Mouse (Mus musculus) left cerebral cortex, postnatal 10 days (tissue): Measurements from ENCODE around the gene Zfp185. TPM values are rescaled to one million over a fixed set of nuclear protein-coding genes. Genes with fewer than 3 reads are reported as not detected.
"Not testable (repeated sequence)": the region's sequence is repeated elsewhere in the genome, so short reads cannot be mapped to it uniquely, and the experiment has no call there.

Source experiments
- DNase-seq, 2 experiments: peaks; one replicate each; pipeline ENCODE4 v3.0.0; 2021 to 2022; ENCODE audit warnings: low spot score in 2 of 2, mixed read lengths in 1 of 2; ENCODE audit errors: extremely low spot score in 1 of 2
- intact Hi-C: fragments of 180-260 bp; cut with DNase I; formaldehyde crosslinking; loops from one replicate; pipeline ENCODE4 v1.15.1; 2025
- microRNA-seq: library from miRNA; unstranded; fragments of <30 nt; microRNA quantifications from one replicate; pipeline ENCODE4 v1.2.0, GENCODE M21; 2022
- total RNA-seq, 2 experiments: library from RNA; stranded (reverse); gene quantifications; 2 replicates each; pipeline ENCODE4 v1.2.3; 2021

Zfp185 gene
- total RNA-seq, 2 experiments from 2014 or later = 0.90 to 1.0 TPM

- DNase-seq = no peak
- intact Hi-C loops = no loop called here
Measured at GRCm38 (mm10) chrX:73039666-73040065, 52.5 kb downstream of the Zfp185 start.

- DNase-seq = peak; percentile 91 to 92
- intact Hi-C loops = no loop called here
Measured at GRCm38 (mm10) chrX:73053860-73054563, 66.9 kb downstream of the Zfp185 start.

- intact Hi-C loops = loop anchor here (5.0 to 10.0 kb wide), 3 partner anchors 166 to 423 kb away; partner anchors contain the start of genes Bgn, F8a and Trex2
- no peak for DNase-seq
Measured at GRCm38 (mm10) chrX:73061528-73061927, 74.4 kb downstream of the Zfp185 start.

GRCm38 (mm10) chrX:73062323-73062722, 75.2 kb downstream of the Zfp185 start:
- no peak for DNase-seq
- intact Hi-C loops = loop anchor here (5.0 to 10.0 kb wide), 3 partner anchors 165 to 422 kb away; partner anchors contain the start of genes Bgn, F8a and Trex2

GRCm38 (mm10) chrX:73063512-73064414, 76.6 kb downstream of the Zfp185 start:
- intact Hi-C loops = loop anchor here (5.0 to 10.0 kb wide), 3 partner anchors 164 to 421 kb away; partner anchors contain the start of genes Bgn, F8a and Trex2
- DNase-seq = peak; percentile 27 to 61

- intact Hi-C loops = loop anchor here (5.0 to 10.0 kb wide), 3 partner anchors 163 to 420 kb away; partner anchors contain the start of genes Bgn, F8a and Trex2
- DNase-seq = no peak
Measured at GRCm38 (mm10) chrX:73064415-73064793, 77.3 kb downstream of the Zfp185 start, which contains the start of gene Pnma3. TSS of gene Pnma3 (plus strand) at chrX:73064787.

- DNase-seq = not testable (repeated sequence)
- intact Hi-C loops = loop anchor here (10.0 kb wide), 2 partner anchors 368 to 418 kb away; partner anchors contain the start of genes Bgn and Trex2
Measured at GRCm38 (mm10) chrX:73066765-73067312, 79.7 kb downstream of the Zfp185 start.

Small RNA genes within 50 kb of the gene (microRNA-seq; reads per million reads assigned to microRNA genes)
- gene Mir2137 = not detected

Other genes with a start within 250 kb of the Zfp185 start
- gene Gabrq, start 162.2 kb upstream of the Zfp185 start, total RNA-seq = 1 to 10 TPM; 4.5 to 4.6 TPM
- gene Cetn2, start 68.9 kb upstream of the Zfp185 start, total RNA-seq = 10 to 100 TPM; 54.1 to 55.2 TPM
- gene Nsdhl, start 68.8 kb upstream of the Zfp185 start, total RNA-seq = 10 to 100 TPM; 47.7 to 52.7 TPM
- gene Pnma5, start 49.8 kb downstream of the Zfp185 start, total RNA-seq = under 1 TPM; 0.41 to 0.59 TPM
- 10 to 100 TPM; 28.7 to 30.8 TPM for gene Pnma3, start 77.4 kb downstream of the Zfp185 start, total RNA-seq
- under 1 TPM in 1 of 2 experiments, not detected in 1; 0.91 TPM for gene Xlr4a, start 95.1 kb downstream of the Zfp185 start, total RNA-seq
- gene Xlr3a, start 109.8 kb downstream of the Zfp185 start, total RNA-seq = 1 to 10 TPM in 1 of 2 experiments, under 1 TPM in 1; 0.51 to 4.8 TPM
- gene Gm14685, start 129.7 kb downstream of the Zfp185 start, total RNA-seq = 1 to 10 TPM; 1.5 to 1.9 TPM
- gene Xlr5b, start 161.5 kb downstream of the Zfp185 start, total RNA-seq = not detected
- gene DXBay18, start 162.1 kb downstream of the Zfp185 start, total RNA-seq = 1 to 10 TPM in 1 of 2 experiments, under 1 TPM in 1; 0.91 to 1.4 TPM
- gene Spin2d, start 189.7 kb downstream of the Zfp185 start, total RNA-seq = not detected
- gene Xlr3b, start 204.9 kb downstream of the Zfp185 start, total RNA-seq = 1 to 10 TPM; 1.2 to 9.8 TPM
- gene Xlr4b, start 227.0 kb downstream of the Zfp185 start, total RNA-seq = 1 to 10 TPM in 1 of 2 experiments, under 1 TPM in 1; 0.45 to 1.1 TPM
- gene F8a, start 241.0 kb downstream of the Zfp185 start, total RNA-seq = 10 to 100 TPM; 14.3 to 15.1 TPM